Mouse (Mus musculus) midbrain, embryonic 11.5 days (tissue): Measurements from ENCODE around the gene Ttc3. TPM values are rescaled to one million over a fixed set of nuclear protein-coding genes. Genes with fewer than 3 reads are reported as not detected.

Experiments
- ATAC-seq: fragments of 200-750 bp; cut with Nextera tagmentation; 2 replicates; pipeline ENCODE4 v1.8.0; 2017; ENCODE audit warnings: moderate TSS enrichment, moderate library complexity; ENCODE audit not compliant: low FRiP score
- DNase-seq: peaks from one replicate; pipeline ENCODE4 v3.0.0; 2015; ENCODE audit warnings: low spot score; ENCODE audit errors: missing footprints
- H3K27ac ChIP-seq: fragments of 300-500 bp; sonication (generic); 2 replicates; pipeline ENCODE4 v1.5.1; 2014; ENCODE audit warnings: low read depth, low read length
- H3K27me3 ChIP-seq: fragments of 300-500 bp; sonication (generic); 2 replicates; pipeline ENCODE4 v1.6.1; 2014; ENCODE audit warnings: mild to moderate bottlenecking, low read length, moderate library complexity, mixed read lengths; ENCODE audit not compliant: control insufficient read depth, insufficient read depth
- H3K36me3 ChIP-seq: fragments of 300-500 bp; sonication (generic); 2 replicates; pipeline ENCODE4 v1.6.1; 2014; ENCODE audit warnings: mild to moderate bottlenecking, low read length, moderate library complexity, mixed read lengths; ENCODE audit not compliant: control insufficient read depth, insufficient read depth
- H3K4me1 ChIP-seq: fragments of 300-500 bp; sonication (generic); 2 replicates; pipeline ENCODE4 v1.6.1; 2014; ENCODE audit warnings: low read length; ENCODE audit not compliant: control insufficient read depth, insufficient read depth
- H3K4me2 ChIP-seq: fragments of 300-500 bp; sonication (generic); 2 replicates; pipeline ENCODE4 v1.6.1; 2014; ENCODE audit warnings: mild to moderate bottlenecking, moderate library complexity
- H3K4me3 ChIP-seq: fragments of 300-500 bp; sonication (generic); 2 replicates; pipeline ENCODE4 v1.5.1; 2014; ENCODE audit warnings: low read depth, low read length
- H3K9ac ChIP-seq: fragments of 300-500 bp; sonication (generic); 2 replicates; pipeline ENCODE4 v1.6.1; 2014; ENCODE audit warnings: low read length
- H3K9me3 ChIP-seq: fragments of 300-500 bp; sonication (generic); 2 replicates; pipeline ENCODE4 v1.6.1; 2016; ENCODE audit warnings: low read length; ENCODE audit not compliant: control insufficient read depth
- WGBS: fragments of 180-500 bp; shearing (Covaris S2); extraction: QIAGEN DNeasy Blood & Tissue Kit; methylation state at CpG from one replicate; pipeline ENCODE4 v1.1.7; 2014; 5-methylcytosine and 5-hydroxymethylcytosine counted together
- polyA plus RNA-seq: library from polyadenylated mRNA; unstranded; fragments of >200 nt; fragmentation: Nextera tagmentation; extraction: Ambion mirVana; gene quantifications from 2 replicates; pipeline ENCODE4 v1.2.1, GENCODE M21; 2014

Ttc3 gene
- polyA plus RNA-seq, 1 experiment from 2014 or later = 489 TPM

GRCm38 (mm10) chr16:94401636-94402035, 31.2 kb downstream of the Ttc3 start:
- H3K4me3 ChIP-seq = no peak overlapping the region

GRCm38 (mm10) chr16:94402185-94402584, 31.8 kb downstream of the Ttc3 start:
- Histone ChIP-seq H3K27ac (no peak overlapping the region), H3K9ac (no peak overlapping the region), H3K36me3 (no peaks in the 10 kb centered on the region; the same call in 1 of the 2 replicates), H3K9me3 (no peaks in the 10 kb centered on the region), H3K27me3 (no peaks in the 10 kb centered on the region), H3K4me1 (no peaks in the 10 kb centered on the region), H3K4me2 (no peak overlapping the region), H3K4me3 (no peak overlapping the region)
- WGBS = 90% methylated on average over 4 of the region's 4 CpGs
- no peak for DNase-seq
- ATAC-seq = no peak

More at GRCm38 (mm10) chr16:94401636-94402035, 31.2 kb downstream of the Ttc3 start:
- H3K27ac ChIP-seq = no peak overlapping the region
- H3K9me3 ChIP-seq = no peaks in the 10 kb centered on the region
- WGBS = 46% methylated on average over 2 of the region's 2 CpGs
- no peak overlapping the region for H3K9ac ChIP-seq
- ATAC-seq (no peak), DNase-seq (no peak)
- H3K4me2 ChIP-seq = no peak overlapping the region
- no peaks in the 10 kb centered on the region for H3K27me3 ChIP-seq
- H3K36me3 ChIP-seq = no peaks in the 10 kb centered on the region; the same call in 1 of the 2 replicates
- no peaks in the 10 kb centered on the region for H3K4me1 ChIP-seq

- no peak for ATAC-seq
- peaks cover 5% of the 10 kb centered on the region for H3K36me3 ChIP-seq
- WGBS = 94% methylated on average over 3 of the region's 3 CpGs
These were observed 40.9 kb downstream of the Ttc3 start for GRCm38 (mm10) chr16:94411287-94411686.

GRCm38 (mm10) chr16:94412198-94412597, 41.8 kb downstream of the Ttc3 start:
- H3K36me3 ChIP-seq = peaks cover 5% of the 10 kb centered on the region
- no peak overlapping the region for H3K4me2 ChIP-seq
- no peaks in the 10 kb centered on the region for H3K4me1 ChIP-seq
- no peaks in the 10 kb centered on the region for H3K9me3 ChIP-seq
- no peak for DNase-seq
- H3K27ac ChIP-seq = no peak overlapping the region
- no peak overlapping the region for H3K9ac ChIP-seq
- ATAC-seq = no peak
- 89% methylated on average over 2 of the region's 2 CpGs for WGBS
- H3K4me3 ChIP-seq = no peak overlapping the region
- no peaks in the 10 kb centered on the region for H3K27me3 ChIP-seq

More at GRCm38 (mm10) chr16:94411287-94411686, 40.9 kb downstream of the Ttc3 start:
- Histone ChIP-seq H3K27ac (no peak overlapping the region), H3K9me3 (no peaks in the 10 kb centered on the region), H3K4me2 (no peak overlapping the region), H3K4me3 (no peak overlapping the region), H3K27me3 (no peaks in the 10 kb centered on the region), H3K4me1 (no peaks in the 10 kb centered on the region), H3K9ac (no peak overlapping the region)
- no peak for DNase-seq

- ATAC-seq = no peak
- Histone ChIP-seq H3K4me1 (no peaks in the 10 kb centered on the region), H3K9me3 (no peaks in the 10 kb centered on the region), H3K4me2 (no peak overlapping the region), H3K4me3 (no peak overlapping the region), H3K9ac (no peak overlapping the region), H3K27ac (no peak overlapping the region), H3K36me3 (peaks cover 5% of the 10 kb centered on the region), H3K27me3 (no peaks in the 10 kb centered on the region)
- 94% methylated on average over 4 of the region's 4 CpGs for WGBS
- no peak for DNase-seq
These were observed 42.3 kb downstream of the Ttc3 start for GRCm38 (mm10) chr16:94412760-94413159.

- H3K9ac ChIP-seq = no peak overlapping the region
- DNase-seq (no peak), ATAC-seq (no peak)
- H3K4me1 ChIP-seq = no peaks in the 10 kb centered on the region
- H3K27ac ChIP-seq = no peak overlapping the region
- H3K4me3 ChIP-seq = no peak overlapping the region
- WGBS = 93% methylated on average over 6 of the region's 6 CpGs
- no peaks in the 10 kb centered on the region for H3K27me3 ChIP-seq
- no peaks in the 10 kb centered on the region for H3K9me3 ChIP-seq
- H3K4me2 ChIP-seq = no peak overlapping the region
- H3K36me3 ChIP-seq = peaks cover 12% of the 10 kb centered on the region
These were observed 43.7 kb downstream of the Ttc3 start for GRCm38 (mm10) chr16:94414151-94414550.

GRCm38 (mm10) chr16:94420498-94420897, 50.1 kb downstream of the Ttc3 start:
- Histone ChIP-seq H3K4me3 (no peak overlapping the region), H3K4me1 (no peaks in the 10 kb centered on the region), H3K9me3 (no peaks in the 10 kb centered on the region; the same call in 1 of the 2 replicates), H3K27me3 (no peaks in the 10 kb centered on the region), H3K36me3 (peaks cover 39% of the 10 kb centered on the region), H3K4me2 (no peak overlapping the region), H3K27ac (no peak overlapping the region), H3K9ac (no peak overlapping the region)
- 98% methylated on average over 3 of the region's 3 CpGs for WGBS
- ATAC-seq (no peak), DNase-seq (no peak)

- no peak overlapping the region for H3K4me2 ChIP-seq
- H3K9ac ChIP-seq = no peak overlapping the region
- no peaks in the 10 kb centered on the region for H3K4me1 ChIP-seq
- WGBS = 97% methylated on average over 4 of the region's 4 CpGs
- DNase-seq (no peak), ATAC-seq (no peak)
- peaks cover 25% of the 10 kb centered on the region for H3K36me3 ChIP-seq
- no peak overlapping the region for H3K4me3 ChIP-seq
- H3K27ac ChIP-seq = no peak overlapping the region
- no peaks in the 10 kb centered on the region for H3K27me3 ChIP-seq
- H3K9me3 ChIP-seq = no peaks in the 10 kb centered on the region
These were observed 58.5 kb downstream of the Ttc3 start for GRCm38 (mm10) chr16:94428948-94429347.

GRCm38 (mm10) chr16:94435495-94436234, 65.2 kb downstream of the Ttc3 start:
- 95% methylated on average over 8 of the region's 8 CpGs for WGBS
- peaks cover 53% of the 10 kb centered on the region for H3K36me3 ChIP-seq
- H3K27me3 ChIP-seq = no peaks in the 10 kb centered on the region

More at GRCm38 (mm10) chr16:94435495-94436234, 65.2 kb downstream of the Ttc3 start:
- H3K4me1 ChIP-seq = no peaks in the 10 kb centered on the region
- no peak for ATAC-seq
- no peak overlapping the region for H3K4me3 ChIP-seq
- no peak overlapping the region for H3K27ac ChIP-seq
- H3K9ac ChIP-seq = no peak overlapping the region
- no peak overlapping the region for H3K4me2 ChIP-seq
- H3K9me3 ChIP-seq = no peaks in the 10 kb centered on the region
- DNase-seq = no peak
